Mouse (Mus musculus) lung, embryonic 16.5 days (tissue): ENCODE data around the gene Syn3. TPM values are rescaled to one million over a fixed set of nuclear protein-coding genes. Genes with fewer than 3 reads are reported as not detected.

Experiments used
- ATAC-seq: fragments of 200-750 bp; cut with Nextera tagmentation; 2 replicates; pipeline ENCODE4 v1.8.0; 2017; ENCODE audit warnings: low read depth, mild to moderate bottlenecking, moderate library complexity
- H3K27ac ChIP-seq: fragments of 300-500 bp; sonication (generic); 2 replicates; pipeline ENCODE4 v1.5.1; 2014; ENCODE audit warnings: mild to moderate bottlenecking, control low read depth, low read length
- H3K27me3 ChIP-seq: fragments of 300-500 bp; sonication (generic); 2 replicates; pipeline ENCODE4 v1.6.1; 2014; ENCODE audit warnings: low read depth, low read length, mixed read lengths; ENCODE audit not compliant: control insufficient read depth, insufficient read depth
- H3K36me3 ChIP-seq: fragments of 300-500 bp; sonication (generic); 2 replicates; pipeline ENCODE4 v1.6.1; 2014; ENCODE audit warnings: low read length; ENCODE audit not compliant: control insufficient read depth, insufficient read depth
- H3K4me1 ChIP-seq: fragments of 300-500 bp; sonication (generic); replicated peaks from 2 replicates; pipeline ENCODE4 v1.6.1; 2014; ENCODE audit warnings: low read length, mixed read lengths; ENCODE audit not compliant: control insufficient read depth, insufficient read depth
- H3K4me2 ChIP-seq: fragments of 300-500 bp; sonication (generic); 2 replicates; pipeline ENCODE4 v1.6.1; 2014; ENCODE audit warnings: low read depth, low read length, control low read depth
- H3K4me3 ChIP-seq: fragments of 300-500 bp; sonication (generic); 2 replicates; pipeline ENCODE4 v1.5.1; 2014; ENCODE audit warnings: mild to moderate bottlenecking, low read length, control low read depth
- H3K9ac ChIP-seq: fragments of 300-500 bp; sonication (generic); 2 replicates; pipeline ENCODE4 v1.6.1; 2014; ENCODE audit warnings: low read length, control low read depth
- H3K9me3 ChIP-seq: fragments of 300-500 bp; sonication (generic); 2 replicates; pipeline ENCODE4 v1.6.1; 2016; ENCODE audit warnings: low read length; ENCODE audit not compliant: control insufficient read depth
- WGBS: fragments of 180-500 bp; shearing (Covaris S2); extraction: QIAGEN DNeasy Blood & Tissue Kit; methylation state at CpG from one replicate; pipeline ENCODE4 v1.1.7; 2014; 5-methylcytosine and 5-hydroxymethylcytosine counted together
- polyA plus RNA-seq: library from polyadenylated mRNA; unstranded; fragments of >200 nt; fragmentation: Nextera tagmentation; extraction: Ambion mirVana; gene quantifications from 2 replicates; pipeline ENCODE4 v1.2.1, GENCODE M21; 2015

Syn3 gene
- polyA plus RNA-seq, 1 experiment from 2014 or later = 2.8 TPM

DNA sequence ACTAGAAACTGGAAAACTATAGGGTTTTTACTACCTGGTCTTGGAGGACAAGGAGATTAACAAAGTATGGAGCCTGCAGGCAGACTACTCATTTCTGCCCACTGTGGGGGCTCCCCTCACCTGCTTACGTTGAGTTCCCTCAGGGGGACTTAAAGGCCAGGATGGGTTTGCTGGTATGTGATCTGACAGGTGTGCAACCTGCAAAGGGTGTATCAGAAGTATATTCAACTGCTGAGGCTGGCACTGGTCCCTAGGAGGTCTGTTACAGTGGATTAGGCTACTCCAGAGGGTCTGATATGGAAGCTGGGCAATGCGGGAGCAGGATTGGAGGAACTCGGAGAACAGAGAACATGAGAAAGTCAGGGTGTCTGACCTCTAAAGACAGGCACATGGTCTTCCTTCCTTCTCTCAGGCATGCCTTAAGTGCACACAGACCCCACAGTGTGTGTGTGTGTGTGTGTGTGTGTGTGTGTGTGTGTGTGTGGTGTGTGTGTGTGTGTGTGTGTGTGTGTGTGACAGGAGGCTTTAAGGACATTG is 157.6 kb downstream of the Syn3 start:
- H3K4me1 ChIP-seq = peaks cover 69% of the 10 kb centered on the region
- H3K27ac ChIP-seq = peak overlapping the region; percentile 23; the same call in 1 of the 2 replicates

DNA sequence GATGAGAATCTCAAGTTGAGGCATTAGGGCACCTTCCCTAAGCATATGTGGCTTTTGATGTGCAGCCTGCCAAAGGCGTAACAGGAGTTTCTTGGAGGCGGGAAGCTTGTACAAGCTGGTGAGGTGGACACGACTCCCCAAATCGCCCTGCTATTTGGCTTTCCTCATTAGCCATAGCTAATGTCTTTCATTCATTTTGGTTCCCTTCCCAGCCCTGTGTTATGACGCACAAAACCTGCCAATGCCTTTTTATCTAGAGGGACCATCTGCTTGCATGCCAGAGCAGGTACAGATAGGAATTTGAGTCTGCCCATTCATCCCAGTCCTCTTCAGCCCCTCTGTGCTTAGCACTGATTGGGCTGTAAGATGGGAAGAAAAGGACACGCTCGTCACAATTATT is 158.3 kb downstream of the Syn3 start:
- Histone ChIP-seq H3K9ac (peak overlapping the region; percentile 49), H3K4me2 (no peak overlapping the region), H3K27me3 (no peaks in the 10 kb centered on the region), H3K9me3 (no peaks in the 10 kb centered on the region), H3K4me3 (no peak overlapping the region), H3K27ac (peak overlapping the region; percentile 82), H3K4me1 (peaks cover 66% of the 10 kb centered on the region), H3K36me3 (0 out of 2 replicates have a peak, but pooled peaks cover 4% of the 10 kb centered on the region)
- no peak for ATAC-seq
- 81% methylated on average over 7 of the region's 7 CpGs for WGBS

More for the DNA sequence above, 157.6 kb downstream of the Syn3 start:
- Histone ChIP-seq H3K27me3 (no peaks in the 10 kb centered on the region), H3K36me3 (0 out of 2 replicates have a peak, but pooled peaks cover 6% of the 10 kb centered on the region), H3K9me3 (no peaks in the 10 kb centered on the region), H3K4me2 (no peak overlapping the region), H3K9ac (0 out of 2 replicates have a peak overlapping the region, but pooled peaks have one; percentile 13), H3K4me3 (no peak overlapping the region)
- WGBS = 72% methylated on average over 3 of the region's 3 CpGs
- ATAC-seq = no peak

DNA sequence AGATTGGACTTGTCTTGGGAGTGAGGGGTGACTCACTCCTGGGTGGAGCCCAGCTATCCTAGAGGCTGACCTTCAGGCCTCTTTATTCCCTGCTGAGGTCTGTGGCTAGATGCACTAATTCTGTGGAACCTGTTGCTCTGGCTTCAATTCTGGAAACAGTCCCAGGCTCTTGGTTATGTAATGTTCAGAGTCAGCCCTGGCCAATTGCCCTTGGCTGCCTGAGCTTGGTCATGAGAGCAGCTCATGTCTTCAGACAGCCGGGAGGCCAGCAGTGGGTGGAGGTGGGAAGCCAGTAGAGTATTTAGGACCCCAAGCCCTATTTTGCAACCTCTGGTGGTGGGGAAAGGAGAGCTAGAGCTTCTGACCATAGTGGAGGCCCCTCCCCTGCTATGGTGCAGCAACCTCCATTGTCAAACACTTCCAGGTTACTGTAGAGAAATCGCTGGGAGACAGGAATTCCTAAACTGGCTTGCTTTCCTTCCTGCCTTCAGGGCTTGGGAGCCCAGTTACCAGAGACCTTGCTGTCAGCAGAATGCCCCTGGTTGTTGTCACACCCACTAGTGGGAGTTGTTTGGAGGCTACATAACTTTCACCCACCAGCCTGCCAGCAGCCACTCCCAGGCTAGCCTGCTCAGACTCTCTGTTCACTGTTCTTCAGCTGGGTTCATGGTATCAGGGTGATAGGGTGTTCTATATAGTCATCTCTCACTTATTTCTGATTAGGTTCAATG is 158.9 kb downstream of the Syn3 start:
- peak overlapping the region; percentile 49; the same call in 1 of the 2 replicates for H3K9ac ChIP-seq
- no peak overlapping the region for H3K4me2 ChIP-seq
- H3K36me3 ChIP-seq = 0 out of 2 replicates have a peak, but pooled peaks cover 4% of the 10 kb centered on the region
- ATAC-seq = peak; percentile 79
- peaks cover 66% of the 10 kb centered on the region for H3K4me1 ChIP-seq
- no peaks in the 10 kb centered on the region for H3K9me3 ChIP-seq
- no peaks in the 10 kb centered on the region for H3K27me3 ChIP-seq
- H3K27ac ChIP-seq = peak overlapping the region; percentile 82
- 22% methylated on average over 2 of the region's 2 CpGs for WGBS
- H3K4me3 ChIP-seq = no peak overlapping the region

DNA sequence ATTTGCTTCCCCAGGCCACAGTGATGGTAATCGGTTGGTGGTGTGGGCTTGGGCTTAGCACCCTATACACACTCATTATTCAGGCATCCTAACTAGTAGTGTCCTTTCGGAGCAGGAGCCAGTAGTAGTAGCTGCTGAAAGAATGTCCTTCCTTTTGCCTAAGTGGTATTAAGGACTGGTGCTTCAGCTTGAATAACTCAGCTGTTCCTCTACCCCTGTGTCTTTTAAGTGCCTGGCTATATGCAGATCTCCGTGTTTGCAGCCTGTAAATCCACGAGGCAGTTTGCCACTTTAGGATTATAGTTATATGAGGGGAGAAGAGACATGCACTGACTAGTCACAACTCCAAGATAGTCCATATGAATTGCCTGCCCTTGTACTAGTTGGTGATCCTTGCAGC is 159.6 kb downstream of the Syn3 start:
- WGBS = 60% methylated on average over 4 of the region's 4 CpGs
- Histone ChIP-seq H3K27me3 (no peaks in the 10 kb centered on the region), H3K4me2 (no peak overlapping the region), H3K4me1 (peaks cover 69% of the 10 kb centered on the region), H3K9me3 (no peaks in the 10 kb centered on the region), H3K36me3 (no peaks in the 10 kb centered on the region), H3K9ac (no peak overlapping the region), H3K4me3 (no peak overlapping the region), H3K27ac (peak overlapping the region; percentile 82)
- ATAC-seq = no peak

DNA sequence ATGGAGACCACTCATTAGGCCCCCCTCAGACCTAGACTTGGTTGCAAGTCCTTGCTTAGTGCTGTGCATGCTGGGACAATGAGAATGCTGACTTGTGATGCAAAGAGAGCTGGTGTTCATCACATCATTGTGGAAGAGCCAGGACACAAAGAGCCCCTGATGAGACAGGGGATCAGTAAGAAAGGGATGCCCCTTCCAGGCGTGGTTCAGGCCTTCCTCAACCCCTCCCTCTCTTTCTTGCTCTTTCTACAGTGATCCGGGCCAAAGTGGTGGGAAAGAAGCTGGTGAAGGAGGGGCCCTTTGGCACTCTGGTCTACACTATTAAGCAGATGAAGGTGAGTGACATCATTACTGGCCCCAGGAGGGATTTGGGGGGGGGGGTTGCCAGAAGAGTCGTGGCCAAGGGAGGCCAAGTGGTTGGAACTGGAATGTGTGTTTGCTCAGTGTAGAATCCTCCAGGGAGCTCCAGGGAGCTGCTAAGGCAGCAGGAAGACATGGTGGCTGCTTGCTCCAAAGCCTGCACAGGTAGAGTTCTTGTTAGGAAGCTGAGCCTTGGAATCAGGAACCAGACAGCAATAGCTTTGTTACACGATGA is 160.5 kb downstream of the Syn3 start:
- H3K4me3 ChIP-seq = no peak overlapping the region
- no peaks in the 10 kb centered on the region for H3K9me3 ChIP-seq
- H3K4me1 ChIP-seq = peaks cover 72% of the 10 kb centered on the region
- H3K27ac ChIP-seq = peak overlapping the region; percentile 82
- ATAC-seq = no peak
- H3K4me2 ChIP-seq = no peak overlapping the region
- no peak overlapping the region for H3K9ac ChIP-seq
- no peaks in the 10 kb centered on the region for H3K27me3 ChIP-seq
- H3K36me3 ChIP-seq = no peaks in the 10 kb centered on the region
- WGBS = 44% methylated on average over 4 of the region's 4 CpGs

DNA sequence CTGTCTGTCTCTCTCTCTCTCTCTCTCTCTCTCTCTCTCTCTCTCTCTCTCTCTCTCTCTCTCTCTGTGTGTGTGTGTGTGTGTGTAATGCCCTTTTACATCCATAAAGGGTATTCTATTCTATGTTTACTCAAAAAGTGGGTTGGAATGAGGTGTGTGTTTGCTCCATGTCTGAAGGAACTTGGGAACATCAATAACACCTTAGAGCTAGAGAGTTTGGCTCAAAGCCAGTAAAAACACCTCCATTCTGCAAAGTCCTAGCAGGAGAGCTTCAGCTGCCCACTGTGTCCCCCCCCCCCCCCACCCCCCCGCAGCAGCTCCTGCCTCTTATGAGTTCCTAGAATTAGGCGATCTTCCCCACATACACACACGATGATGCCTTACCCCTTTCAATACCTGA is 161.5 kb downstream of the Syn3 start:
- no peaks in the 10 kb centered on the region for H3K9me3 ChIP-seq
- peaks cover 77% of the 10 kb centered on the region for H3K4me1 ChIP-seq
- no peaks in the 10 kb centered on the region for H3K36me3 ChIP-seq
- no peak overlapping the region for H3K4me3 ChIP-seq
- ATAC-seq = no peak
- no peak overlapping the region for H3K9ac ChIP-seq
- WGBS = 21% methylated on average over 3 of the region's 3 CpGs
- no peaks in the 10 kb centered on the region for H3K27me3 ChIP-seq
- H3K4me2 ChIP-seq = no peak overlapping the region
- peak overlapping the region; percentile 25; the same call in 1 of the 2 replicates for H3K27ac ChIP-seq

DNA sequence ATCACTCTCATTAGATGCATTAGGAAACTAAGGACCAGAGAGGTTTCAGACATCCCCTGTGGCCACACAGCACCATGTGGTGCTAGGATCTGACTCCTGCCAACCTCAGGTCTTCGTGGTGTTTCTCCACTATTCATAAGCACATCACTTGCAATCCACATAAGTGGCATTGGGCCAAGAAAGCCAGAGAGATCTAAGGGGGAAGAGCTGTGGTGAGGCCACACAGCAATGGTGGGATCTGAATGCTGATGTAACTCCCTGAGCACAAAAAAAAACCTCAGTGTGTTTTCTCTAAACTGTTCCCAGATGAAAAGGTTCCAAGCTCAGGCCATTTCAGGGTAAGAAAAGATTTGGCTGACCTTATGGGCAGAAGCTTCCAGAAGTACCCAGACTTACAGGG is 162.2 kb downstream of the Syn3 start:
- peak overlapping the region; percentile 25 for H3K27ac ChIP-seq

DNA sequence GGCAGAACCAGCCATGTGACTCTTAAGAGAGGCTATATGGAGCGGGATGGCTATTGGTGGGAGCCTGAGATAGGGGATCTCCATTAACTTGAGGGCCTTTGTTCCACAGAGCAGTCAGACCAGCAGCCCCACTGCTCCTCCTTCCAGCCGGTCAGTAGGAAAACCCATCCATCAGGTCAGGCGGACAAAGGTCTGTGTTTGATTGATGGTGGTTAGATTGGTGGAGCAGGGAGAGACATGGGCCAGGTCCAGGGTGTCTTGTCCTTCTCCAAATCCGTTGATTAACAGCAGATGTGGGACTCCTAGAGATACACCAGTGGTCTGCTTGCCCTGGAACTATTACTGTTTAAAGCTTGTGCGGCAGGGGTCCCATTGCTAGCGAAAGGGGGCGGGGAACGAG is 164.1 kb downstream of the Syn3 start:
- no peaks in the 10 kb centered on the region for H3K9me3 ChIP-seq
- H3K36me3 ChIP-seq = no peaks in the 10 kb centered on the region
- H3K4me3 ChIP-seq = no peak overlapping the region
- ATAC-seq = no peak
- no peak overlapping the region for H3K4me2 ChIP-seq
- 39% methylated on average over 8 of the region's 8 CpGs for WGBS
- H3K27ac ChIP-seq = no peak overlapping the region
- no peak overlapping the region for H3K9ac ChIP-seq
- no peaks in the 10 kb centered on the region for H3K27me3 ChIP-seq
- H3K4me1 ChIP-seq = peaks cover 73% of the 10 kb centered on the region

More for the DNA sequence above, 162.2 kb downstream of the Syn3 start:
- H3K4me3 ChIP-seq = no peak overlapping the region
- no peak overlapping the region for H3K9ac ChIP-seq
- no peaks in the 10 kb centered on the region for H3K9me3 ChIP-seq
- H3K27me3 ChIP-seq = no peaks in the 10 kb centered on the region
- 12% methylated on average over 1 of the region's 1 CpGs for WGBS
- H3K36me3 ChIP-seq = no peaks in the 10 kb centered on the region
- no peak overlapping the region for H3K4me2 ChIP-seq
- H3K4me1 ChIP-seq = peaks cover 79% of the 10 kb centered on the region
- ATAC-seq = no peak

DNA sequence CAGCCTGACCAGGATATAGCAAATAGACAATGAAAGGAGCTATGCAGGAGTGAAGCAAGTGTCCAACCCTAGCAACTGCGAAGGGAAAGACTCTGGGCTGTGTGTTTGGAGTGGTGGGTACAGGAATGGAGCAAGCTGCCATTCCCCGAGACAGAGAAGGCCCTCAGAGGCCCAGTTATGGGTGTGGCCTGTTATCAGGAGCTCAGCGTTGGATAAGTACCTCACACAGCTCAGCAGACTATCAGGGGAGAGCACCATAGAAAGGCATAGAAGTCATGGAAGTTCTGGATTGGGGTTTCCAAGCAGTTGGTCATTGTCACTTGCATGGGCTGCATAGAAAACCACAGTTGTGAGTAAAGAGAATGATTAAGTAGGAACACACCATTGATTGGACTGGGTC is 165.8 kb downstream of the Syn3 start:
- Histone ChIP-seq H3K4me1 (peaks cover 64% of the 10 kb centered on the region), H3K9ac (no peak overlapping the region), H3K36me3 (no peaks in the 10 kb centered on the region), H3K27ac (no peak overlapping the region), H3K27me3 (no peaks in the 10 kb centered on the region), H3K4me2 (no peak overlapping the region), H3K4me3 (no peak overlapping the region), H3K9me3 (no peaks in the 10 kb centered on the region)
- WGBS = 55% methylated on average over 3 of the region's 3 CpGs
- ATAC-seq = no peak
